Mouse (Mus musculus) ES-E14 (cell line): ENCODE results near the gene AC192777.2. TPM values are rescaled to one million over a fixed set of nuclear protein-coding genes. Genes with fewer than 3 reads are reported as not detected.
"Not testable (repeated sequence)": the region's sequence is repeated elsewhere in the genome, so short reads cannot be mapped to it uniquely, and the experiment has no call there.

Source experiments
- DNase-seq: peaks from one replicate; pipeline ENCODE4 v3.0.0-alpha.2; 2013; ENCODE audit warnings: low read depth, low spot score
- H3K27ac ChIP-seq: 2 replicates; pipeline ENCODE4 v1.5.1; 2012; ENCODE audit warnings: low read depth, mild to moderate bottlenecking, low read length, moderate library complexity, mixed read lengths; ENCODE audit not compliant: poor library complexity, insufficient read depth, severe bottlenecking
- H3K36me3 ChIP-seq: 2 replicates; pipeline ENCODE4 v1.6.1; 2012; ENCODE audit warnings: mild to moderate bottlenecking, low read length, moderate library complexity, mixed read lengths; ENCODE audit not compliant: control insufficient read depth, poor library complexity, insufficient read depth, severe bottlenecking
- H3K4me1 ChIP-seq, 2 experiments: fragments of 150-350 bp in 1 of 2; sonication (generic) in 1 of 2; 2 replicates each; pipeline ENCODE4 v1.6.1; 2012; ENCODE audit warnings: low read length in 2 of 2, mild to moderate bottlenecking in 1 of 2, mixed read lengths in 1 of 2; ENCODE audit not compliant: control insufficient read depth in 2 of 2, insufficient read depth in 2 of 2, poor library complexity in 1 of 2
- H3K4me3 ChIP-seq, 2 experiments: fragments of 150-350 bp in 1 of 2; sonication (generic) in 1 of 2; 2 replicates each; pipeline ENCODE4 v1.5.1; 2012; ENCODE audit warnings: low read length in 2 of 2, low read depth in 1 of 2, mild to moderate bottlenecking in 1 of 2, mixed read lengths in 1 of 2; ENCODE audit not compliant: insufficient read depth in 1 of 2, poor library complexity in 1 of 2, severe bottlenecking in 1 of 2
- H3K9ac ChIP-seq: 2 replicates; pipeline ENCODE4 v1.6.1; 2012; ENCODE audit warnings: low read depth, mild to moderate bottlenecking, low read length, mixed read lengths; ENCODE audit not compliant: poor library complexity, insufficient read depth, severe bottlenecking
- H3K9me3 ChIP-seq: fragments of 150-350 bp; sonication (generic); 2 replicates; pipeline ENCODE4 v1.6.1; 2012; ENCODE audit warnings: low read depth, mild to moderate bottlenecking, low read length; ENCODE audit not compliant: control insufficient read depth, insufficient read depth
- in situ Hi-C, 2 experiments: fragments of 600-800 bp; cut with MboI; formaldehyde crosslinking; loops; one replicate each; pipeline ENCODE4 v1.15.1; 2025; ENCODE audit warnings: low sequenced_read_pairs in 2 of 2, inconsistent platforms in 1 of 2; ENCODE audit not compliant: unreplicated experiment in 2 of 2
- total RNA-seq: library from RNA; depleted of rRNA; stranded (reverse); fragments of 300-350 nt; gene quantifications from 2 replicates; pipeline ENCODE4 v1.2.3, GENCODE M21; 2012; rRNA removed

AC192777.2 gene
- total RNA-seq: not detected in 2 replicates

DNA sequence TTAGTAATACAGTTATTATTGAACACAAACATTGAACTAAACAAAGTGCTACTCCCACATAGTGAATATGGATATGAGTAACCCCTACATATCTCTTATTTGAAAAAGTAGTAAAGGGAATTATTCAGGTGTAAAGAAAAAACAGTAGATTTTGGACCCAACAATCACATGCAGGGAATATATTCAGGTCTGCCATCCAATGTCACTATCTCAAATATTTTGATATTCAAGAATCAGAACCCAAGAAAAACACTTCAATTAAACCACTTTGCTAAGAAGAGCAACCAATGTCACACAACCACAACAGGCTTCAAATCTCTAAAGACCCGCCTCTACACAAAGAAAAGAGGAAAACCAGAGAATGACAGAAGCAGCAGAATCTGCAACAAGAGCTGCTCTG, at the start of gene AC192777.2:
Gene AC192777.2 (plus strand): TSS at position 301 of the 400 bp plus-strand sequence.
- H3K9ac ChIP-seq, in situ Hi-C loops, DNase-seq: not testable (repeated sequence)

DNA sequence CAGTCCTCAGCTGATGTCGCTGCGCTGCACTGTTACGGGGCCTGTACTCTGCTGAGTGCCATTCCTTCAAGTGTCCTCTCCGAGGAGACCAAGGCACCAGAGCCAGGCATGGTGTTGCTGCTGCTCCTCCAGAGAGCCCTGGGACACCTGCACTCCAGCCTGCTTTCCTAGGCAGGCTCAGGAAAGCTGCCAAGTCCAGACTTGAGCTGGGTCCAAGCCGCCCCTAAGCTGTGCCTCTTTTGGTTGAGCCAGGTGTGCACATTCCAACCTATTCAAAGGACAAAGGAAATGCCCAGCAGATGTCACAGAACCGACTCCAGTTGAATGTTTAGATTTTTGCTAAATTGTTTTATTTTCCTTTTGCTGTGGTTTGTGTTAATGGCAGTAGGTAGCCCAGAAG, 20.9 kb downstream of the AC192777.2 start:
- H3K4me3 ChIP-seq, H3K4me1 ChIP-seq, in situ Hi-C loops, H3K9ac ChIP-seq, H3K36me3 ChIP-seq, H3K27ac ChIP-seq, DNase-seq, H3K9me3 ChIP-seq: not testable (repeated sequence)

More for the DNA sequence above, at the start of gene AC192777.2:
- not testable (repeated sequence) for H3K9me3 ChIP-seq, H3K36me3 ChIP-seq, H3K4me1 ChIP-seq, H3K4me3 ChIP-seq, H3K27ac ChIP-seq

DNA sequence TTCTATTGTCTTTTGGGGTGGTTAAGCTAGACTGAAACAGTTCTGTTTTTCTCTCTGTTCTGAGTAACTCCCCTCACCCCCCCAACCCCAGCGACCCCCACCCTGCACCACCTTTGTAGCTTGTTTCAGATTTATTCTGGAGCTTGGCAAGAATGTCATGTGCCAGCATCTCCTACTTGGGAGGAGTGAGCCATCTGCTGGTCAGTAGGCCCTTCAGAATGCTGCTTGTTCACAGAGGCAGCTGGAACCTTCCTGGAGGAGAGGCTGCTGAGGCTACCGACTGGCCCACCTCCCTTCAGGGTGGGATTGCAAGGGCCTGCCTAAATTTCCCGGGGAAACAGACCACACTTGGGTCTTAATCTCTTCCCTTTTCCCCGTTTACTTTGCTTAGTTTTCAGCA, 21.6 kb downstream of the AC192777.2 start:
- H3K36me3 ChIP-seq: not testable (repeated sequence)

More for the DNA sequence above, 21.6 kb downstream of the AC192777.2 start:
- H3K9ac ChIP-seq, H3K4me3 ChIP-seq, in situ Hi-C loops, H3K9me3 ChIP-seq, DNase-seq, H3K27ac ChIP-seq, H3K4me1 ChIP-seq: not testable (repeated sequence)

Other genes with a start within 250 kb of the AC192777.2 start
- gene Esp38, start 144.9 kb upstream of the AC192777.2 start, total RNA-seq: not detected in 2 replicates
- not detected in 2 replicates for gene Pgk2, start 113.2 kb downstream of the AC192777.2 start, total RNA-seq
- not detected in 2 replicates for gene Crisp3, start 146.8 kb downstream of the AC192777.2 start, total RNA-seq
- gene Crisp1, start 223.8 kb downstream of the AC192777.2 start, total RNA-seq: 0.94 and 1.0 TPM in 2 replicates